Mouse (Mus musculus) hematopoietic stem cell, adult 5-6 weeks (primary cell): Measurements from ENCODE around the gene Dcaf6. TPM values are rescaled to one million over a fixed set of nuclear protein-coding genes. Genes with fewer than 3 reads are reported as not detected.

Experiments used
- ATAC-seq, 2 experiments: fragments of 125-278 bp in 1 of 2; replicated peaks in 1 of 2; 2 replicates each; pipeline ENCODE4 v1.8.0; 2016 to 2017; ENCODE audit warnings: inconsistent platforms in 2 of 2, mild to moderate bottlenecking in 2 of 2, moderate number of reproducible peaks in 2 of 2, low read depth in 1 of 2, moderate TSS enrichment in 1 of 2; ENCODE audit not compliant: low FRiP score in 2 of 2, poor library complexity in 2 of 2, severe bottlenecking in 2 of 2, insufficient read depth in 1 of 2, low TSS enrichment in 1 of 2
- total RNA-seq: library from RNA; stranded (forward); fragments of 172-1452, 232-1000 nt; gene quantifications from 2 replicates; pipeline ENCODE4 v1.2.3, GENCODE M21; 2017

Gene Dcaf6
- 19.1 and 19.9 TPM in 2 replicates for total RNA-seq

DNA sequence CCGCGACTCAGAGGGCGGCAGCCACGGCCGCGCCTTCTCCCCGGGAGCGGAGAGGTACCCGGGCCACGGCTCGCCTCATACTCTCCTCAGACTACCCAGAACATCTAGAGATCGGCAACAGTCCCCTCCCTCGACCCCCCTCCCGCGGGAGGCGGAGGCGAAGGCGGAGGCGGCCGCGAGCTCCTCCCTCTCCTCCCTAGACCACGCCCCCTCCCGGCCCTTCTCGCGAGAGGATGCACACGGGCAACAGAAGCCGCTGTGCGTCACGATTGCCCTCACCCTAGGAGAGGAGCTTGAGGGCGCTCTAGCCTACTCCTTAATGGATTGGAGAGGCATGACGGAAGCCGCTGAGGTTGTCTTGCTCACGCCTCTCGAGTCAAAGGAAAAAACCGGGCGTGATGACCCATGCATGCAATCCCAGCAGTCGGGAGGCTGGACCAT lies at the start of gene Dcaf6, which contains the start of gene Mpc2:
TSS of gene Dcaf6 (minus strand) at position 116 of the 441 bp plus-strand sequence.
TSS of gene Mpc2 (plus strand) at position 278 of the 441 bp plus-strand sequence.
- peak; percentile 78 to 81 for ATAC-seq

DNA sequence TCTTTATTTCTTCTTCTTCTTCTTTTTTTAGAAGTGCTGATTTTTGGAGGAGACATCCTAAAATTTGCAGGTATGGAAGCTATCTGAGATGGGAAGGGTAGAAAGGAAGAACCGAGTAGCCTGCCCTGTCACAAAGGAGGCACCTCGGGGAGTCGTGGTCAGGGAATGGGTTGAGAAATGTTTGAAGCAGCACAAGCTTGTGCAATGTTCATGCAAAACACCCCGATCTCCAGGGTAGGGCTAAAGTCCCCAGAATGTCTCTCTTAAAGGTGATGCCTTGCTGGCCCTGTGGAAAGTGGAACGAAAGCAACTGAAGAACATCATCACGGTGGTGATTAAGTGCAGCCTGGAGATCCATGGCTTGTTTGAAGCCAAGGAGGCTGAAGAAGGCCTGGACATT lies 46.0 kb upstream of the Dcaf6 start:
- no peak for ATAC-seq

DNA sequence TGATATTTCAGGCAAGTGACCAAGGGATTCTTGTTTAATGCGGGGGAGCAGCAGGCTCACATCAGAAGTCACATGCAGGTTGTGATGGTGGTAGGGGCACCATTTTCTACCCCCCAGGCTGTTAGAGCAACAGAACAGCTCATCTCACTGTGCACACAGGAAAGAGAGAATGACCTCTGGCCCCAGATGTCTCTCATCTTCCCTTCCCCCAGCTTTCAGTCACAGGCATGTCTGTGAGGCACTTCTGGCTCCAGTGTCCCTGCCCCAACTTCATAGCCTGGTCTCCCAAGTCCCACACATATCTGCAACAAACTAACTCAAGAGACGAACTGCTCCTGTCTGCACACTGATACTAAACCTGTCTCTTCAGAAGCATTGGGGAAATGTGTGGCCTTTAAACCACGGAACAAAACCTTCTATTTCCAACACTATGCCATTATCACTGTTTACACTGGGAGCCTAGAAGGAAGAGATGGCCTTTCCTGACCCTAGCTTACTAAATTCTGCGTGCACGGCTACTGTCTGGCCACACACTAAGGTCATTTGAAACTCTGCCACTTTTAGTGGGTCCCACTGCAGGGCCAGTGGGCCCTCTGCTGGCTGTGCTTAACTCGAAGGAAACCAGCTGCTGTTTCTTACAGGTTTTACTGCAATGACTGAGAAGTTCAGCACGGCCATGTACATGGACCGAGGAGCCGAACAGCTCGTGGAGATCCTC lies 43.2 kb upstream of the Dcaf6 start:
- ATAC-seq, result peak; percentile 65; a peak in 3 of 4 replicates

GRCm38 (mm10) chr1:165498856-165499255 lies 38.6 kb upstream of the Dcaf6 start:
- ATAC-seq, result no peak

DNA sequence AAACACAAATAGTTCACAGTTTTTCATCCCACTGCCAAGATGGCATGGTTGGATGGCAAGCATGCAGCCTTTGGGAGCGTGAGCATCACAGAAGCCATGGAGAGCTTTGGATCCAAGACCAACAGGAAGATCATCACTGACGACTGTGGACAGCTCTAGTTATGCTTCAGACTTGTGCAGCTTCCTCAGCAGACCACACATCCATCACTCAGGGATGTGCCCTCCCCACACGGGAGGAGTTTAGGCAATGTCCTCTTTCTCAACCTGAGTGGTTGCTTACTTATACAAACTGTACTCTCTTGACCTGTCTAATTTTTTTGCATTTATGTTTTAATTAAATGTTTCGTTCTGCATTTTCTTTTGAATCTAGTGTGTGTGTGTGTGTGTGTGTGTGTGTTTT lies 28.9 kb upstream of the Dcaf6 start:
- ATAC-seq, result peak; percentile 32 to 54; a peak in 1 of 4 replicates

- ATAC-seq, result no peak
Observed at GRCm38 (mm10) chr1:165486108-165486507, 25.8 kb upstream of the Dcaf6 start.

DNA sequence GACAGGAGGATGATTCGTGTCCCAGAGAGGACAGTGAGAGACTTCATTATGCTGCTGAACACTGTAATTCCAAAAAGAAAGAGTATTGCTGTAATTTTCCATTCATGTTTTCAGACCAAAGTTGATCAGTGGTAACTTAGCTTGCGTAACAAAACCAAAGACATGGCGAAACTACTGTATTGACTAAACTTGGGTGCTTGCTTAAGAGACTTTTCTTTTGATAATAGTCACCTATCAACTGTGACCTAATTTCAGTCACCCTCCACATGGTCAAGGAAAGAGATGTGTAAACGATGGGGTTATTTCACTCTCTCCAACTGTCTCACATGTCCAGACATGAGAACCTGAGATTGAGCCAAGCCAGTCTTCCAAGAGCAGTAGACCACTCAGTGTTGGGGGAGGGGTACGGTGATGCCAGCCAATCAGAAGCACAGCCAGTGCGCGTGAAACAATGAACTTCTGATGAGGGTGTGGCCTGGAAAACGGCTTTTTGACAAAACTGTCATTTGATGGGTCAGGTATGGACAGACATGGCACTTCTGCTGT lies 24.5 kb upstream of the Dcaf6 start, which contains the start of gene Adcy10:
TSS of gene Adcy10 (plus strand) at position 496 of the 546 bp plus-strand sequence.
- ATAC-seq, result peak in 1 of 2 experiments; percentile 62; a peak in 1 of 4 replicates

DNA sequence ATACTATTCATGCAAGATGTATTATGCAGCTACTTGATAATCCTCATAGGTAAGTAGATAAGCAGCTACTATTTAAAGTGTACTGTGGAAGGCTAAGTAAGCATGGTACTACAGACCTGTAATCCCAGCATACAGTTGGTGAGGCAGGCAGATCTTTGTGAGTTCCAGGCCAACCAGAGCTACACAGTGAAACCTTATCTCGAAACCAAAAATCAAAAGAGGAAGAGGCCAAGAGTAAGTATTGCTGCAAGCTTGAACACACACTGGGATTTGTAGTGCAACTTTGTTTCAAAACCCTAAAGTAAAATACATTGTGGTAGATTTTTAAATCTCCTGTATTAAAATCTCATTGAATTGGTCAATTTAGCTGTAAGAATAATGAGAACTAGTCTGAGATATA lies 11.2 kb upstream of the Dcaf6 start:
- peak; percentile 45 to 56; a peak in 2 of 4 replicates for ATAC-seq

GRCm38 (mm10) chr1:165469717-165470116 lies 9.4 kb upstream of the Dcaf6 start:
- no peak for ATAC-seq

GRCm38 (mm10) chr1:165468971-165469370 lies 8.7 kb upstream of the Dcaf6 start:
- no peak for ATAC-seq

DNA sequence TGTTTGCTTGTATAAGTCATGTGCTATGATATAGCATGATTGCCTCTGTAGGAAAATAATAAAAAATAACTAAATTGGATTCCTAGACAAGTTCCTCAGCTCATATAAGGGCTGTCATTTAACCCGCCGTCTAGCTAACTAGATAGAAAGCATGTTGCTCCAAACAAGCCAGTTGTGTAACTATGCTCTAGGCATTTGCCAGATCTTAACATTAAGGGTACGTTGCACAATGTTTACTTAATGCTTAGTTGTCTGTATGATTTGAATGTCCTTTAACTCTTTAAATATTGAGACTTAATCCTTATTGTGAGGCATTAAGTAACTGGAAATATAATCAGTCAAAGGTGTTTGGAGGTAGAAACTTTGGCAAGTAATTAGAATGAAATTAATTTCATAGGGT lies 4.3 kb upstream of the Dcaf6 start:
- ATAC-seq, result no peak

DNA sequence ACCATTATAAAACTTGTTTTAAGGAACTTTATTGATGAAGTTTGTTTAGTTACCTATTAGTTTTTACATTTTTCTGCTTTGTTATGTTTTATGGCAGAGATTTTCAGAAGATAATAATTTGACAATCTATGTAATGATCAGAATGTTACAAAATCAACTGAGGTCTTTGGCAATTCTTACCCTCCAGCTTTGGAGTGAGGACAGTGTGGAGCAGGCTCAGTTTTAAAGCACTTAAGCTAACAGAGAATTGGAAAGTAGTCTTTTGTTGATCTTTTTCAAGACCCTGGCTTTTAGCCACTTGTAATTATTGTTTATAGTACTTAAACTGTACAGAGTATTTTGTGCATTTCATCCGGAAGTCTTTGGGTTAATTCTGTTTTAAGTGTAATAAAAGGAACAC lies 2.6 kb upstream of the Dcaf6 start:
- no peak for ATAC-seq

DNA sequence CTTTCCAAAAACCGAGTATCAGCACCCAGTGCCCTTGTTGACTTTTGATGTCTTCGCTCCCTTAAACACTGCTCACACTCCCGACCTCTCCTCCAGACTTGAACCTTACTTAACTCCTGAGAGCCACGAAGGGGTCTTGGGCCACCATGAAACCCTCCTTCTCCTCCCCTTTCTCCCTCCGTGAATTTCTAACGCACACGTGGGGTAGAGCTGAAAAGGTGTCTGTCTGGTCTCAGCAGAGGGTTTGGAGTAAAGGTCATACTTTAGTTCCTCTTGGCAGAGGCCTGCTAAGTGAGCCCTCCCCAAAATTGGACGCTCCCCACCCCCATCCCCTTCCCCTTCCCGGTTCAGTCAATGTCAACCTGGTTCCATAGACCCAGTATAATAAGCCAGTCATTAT lies 1.4 kb upstream of the Dcaf6 start:
- no peak for ATAC-seq

DNA sequence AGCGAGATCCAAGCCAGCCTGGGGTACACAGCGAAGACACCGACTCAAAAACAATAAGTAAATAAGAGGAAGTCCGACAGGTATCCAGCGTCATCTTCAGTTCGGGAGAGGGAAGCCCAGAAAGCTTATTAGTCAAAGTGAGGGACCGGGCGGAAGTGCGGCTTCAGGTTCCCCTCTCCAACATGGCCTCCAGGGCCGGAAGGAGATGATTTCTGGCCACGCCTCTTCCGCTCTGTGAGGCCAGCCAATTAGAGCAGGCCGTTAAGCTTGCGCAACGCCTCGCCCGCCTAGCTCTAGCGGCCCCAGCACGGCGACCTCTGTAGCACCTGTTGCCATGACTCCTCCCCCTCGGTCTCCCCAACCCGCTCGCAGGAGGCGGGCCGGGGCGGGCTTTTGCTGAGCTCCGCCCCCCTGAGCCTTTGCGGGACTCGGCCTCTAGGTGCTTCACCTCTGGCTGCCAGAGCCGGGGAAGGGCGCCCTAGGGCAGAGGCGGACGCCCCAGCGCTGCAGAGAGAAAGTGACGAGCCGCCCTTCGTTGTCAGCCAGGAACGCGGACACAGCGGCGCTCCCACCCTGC lies 614 bp upstream of the Dcaf6 start:
- peak; percentile 88 for ATAC-seq

DNA sequence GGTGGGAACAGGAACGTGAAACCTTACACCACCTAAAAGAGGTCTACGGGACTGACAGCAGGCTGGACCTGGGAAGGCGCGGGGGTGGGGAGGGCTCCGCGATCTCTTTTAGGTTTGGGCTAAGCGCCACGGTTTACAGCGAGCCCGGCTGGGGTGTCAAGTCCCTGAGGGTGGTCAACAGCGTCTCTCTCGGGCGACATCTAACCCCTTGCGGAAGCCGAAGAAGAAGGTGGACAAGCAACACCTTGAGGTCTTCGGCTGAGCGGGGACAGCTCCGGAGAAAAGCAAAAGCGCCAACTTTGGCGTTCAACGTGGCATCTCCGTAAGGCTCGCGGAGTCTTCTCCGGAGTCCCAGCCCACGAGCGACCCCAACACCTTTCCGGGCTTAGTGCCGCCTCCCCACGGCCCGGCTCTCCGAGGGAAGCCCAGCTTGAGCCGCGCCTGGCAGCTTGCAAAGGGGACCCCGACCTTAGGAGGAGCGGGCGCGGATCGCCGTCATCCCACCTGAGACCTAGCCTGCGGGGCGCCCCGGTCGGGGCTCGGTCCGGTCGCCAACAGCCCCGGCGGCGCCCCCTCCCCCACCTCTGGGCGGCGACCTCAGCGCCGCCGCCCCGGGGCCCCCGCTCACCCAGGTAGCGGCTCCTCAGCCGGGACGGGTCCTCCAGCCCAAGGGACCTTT lies 633 bp downstream of the Dcaf6 start:
- ATAC-seq, result no peak

DNA sequence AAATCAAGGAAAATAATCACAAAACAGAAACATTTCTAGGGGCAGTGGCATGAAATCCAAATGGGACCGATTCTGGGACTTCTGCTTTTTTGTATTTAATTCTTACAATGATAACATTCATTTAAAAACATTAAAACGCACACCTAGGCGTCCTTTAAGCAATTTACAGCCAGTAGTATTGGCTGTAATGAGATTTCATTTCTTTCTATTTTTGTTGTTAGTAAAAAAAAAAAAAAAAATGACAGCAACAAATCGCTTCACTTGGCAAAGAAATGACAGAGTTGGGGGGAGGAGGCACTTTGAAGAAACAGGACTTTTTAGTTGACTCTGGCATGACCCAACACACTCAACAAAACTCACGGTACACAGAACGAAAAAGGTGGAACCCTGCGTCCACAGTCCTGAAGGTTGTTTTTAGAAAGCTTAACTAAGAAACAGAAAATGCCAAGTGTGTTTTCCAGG lies 1.2 kb downstream of the Dcaf6 start:
- ATAC-seq, result no peak

GRCm38 (mm10) chr1:165441719-165442118 lies 18.6 kb downstream of the Dcaf6 start:
- ATAC-seq, result no peak

DNA sequence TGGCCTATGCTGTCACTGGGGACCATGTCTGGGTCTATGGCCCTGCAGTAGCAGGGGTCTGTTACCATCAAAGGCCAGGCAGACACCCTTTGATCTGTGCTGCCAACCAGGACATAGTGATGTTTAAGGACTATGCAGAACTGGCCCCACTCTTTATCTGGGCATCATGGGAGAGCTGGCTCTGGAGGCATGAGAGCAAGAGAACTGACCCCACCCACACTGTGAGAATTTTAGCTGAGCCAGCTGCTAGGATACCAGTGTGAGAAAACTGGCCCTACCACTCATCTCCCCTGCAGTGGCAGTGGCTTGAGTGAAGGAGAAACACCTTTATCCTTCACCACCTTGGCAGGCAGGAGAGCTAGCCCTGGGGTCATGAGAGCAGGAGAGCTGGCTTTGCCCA lies 19.1 kb downstream of the Dcaf6 start:
- no peak for ATAC-seq
